Mouse (Mus musculus): Measurements from ENCODE around the gene Clgn. TPM values are rescaled to one million over a fixed set of nuclear protein-coding genes. Genes with fewer than 3 reads are reported as not detected.

Gene Clgn
- total and polyA plus RNA-seq, 3 experiments, result 0.04 to 0.06 TPM; not detected in 1

- no peak for DNase-seq (ENCODE audit: low read depth, low spot score)
- TF ChIP-seq E2F4 (IDR thresholded peaks at IDR 0.05; ENCODE audit: borderline replicate concordance, low read depth, low read length) (no peak), MAFK (IDR thresholded peaks at IDR 0.05; ENCODE audit: borderline replicate concordance, low read depth, low read length) (no peak), TCF12 (IDR thresholded peaks at IDR 0.05; ENCODE audit: low read depth, low read length) (no peak), KAT2A (conservative IDR thresholded peaks at IDR 0.05; ENCODE audit: low read depth, low read length) (no peak)
Measured at GRCm38 (mm10) chr8:83457121-83457520, 67.5 kb downstream of the Clgn start.

GRCm38 (mm10) chr8:83458222-83458621 is 68.6 kb downstream of the Clgn start, which contains the start of gene Scoc:
TSS of gene Scoc (minus strand) at chr8:83458391.
- no peaks in the 10 kb centered on the region for H3K9me3 ChIP-seq (replicated peaks; ENCODE audit: insufficient read depth, low read length)
- no peaks in the 10 kb centered on the region for H3K36me3 ChIP-seq (ENCODE audit: control insufficient read depth in 1 of 2, insufficient read depth in 2 of 2, low read length in 2 of 2)
- no peak for TF ChIP-seq ELF1 (IDR thresholded peaks at IDR 0.05; ENCODE audit: low read depth, low read length)
- H3K4me3 ChIP-seq (ENCODE audit: control insufficient read depth in 1 of 2, insufficient read depth in 1 of 2, low read depth in 2 of 2, low read length in 2 of 2), result no peak within 1 kb of the TSS
- DNase-seq (ENCODE audit: low read depth, low spot score), result no peak
- no peaks in the 10 kb centered on the region for H3K79me2 ChIP-seq (ENCODE audit: control insufficient read depth, insufficient read depth, low read length, poor library complexity)
- no peaks in the 10 kb centered on the region for H3K4me1 ChIP-seq (ENCODE audit: control insufficient read depth in 1 of 2, insufficient read depth in 2 of 2, low read length in 2 of 2)
- H3K9ac ChIP-seq (ENCODE audit: control insufficient read depth, low read depth, low read length, poor library complexity, severe bottlenecking), result no peak within 1 kb of the TSS
- H3K27ac ChIP-seq (ENCODE audit: control insufficient read depth, low read depth, low read length), result no peak within 1 kb of the TSS
- H3K27me3 ChIP-seq (ENCODE audit: control insufficient read depth in 1 of 2, insufficient read depth in 2 of 2, low read length in 2 of 2), result no peaks in the 10 kb centered on the region; a peak in 1 of 4 replicates

More at GRCm38 (mm10) chr8:83457121-83457520, 67.5 kb downstream of the Clgn start:
- Histone ChIP-seq H3K27ac (ENCODE audit: control insufficient read depth, low read depth, low read length) (no peak overlapping the region), H3K9ac (ENCODE audit: control insufficient read depth, low read depth, low read length, poor library complexity, severe bottlenecking) (no peak overlapping the region), H3K79me2 (ENCODE audit: control insufficient read depth, insufficient read depth, low read length, poor library complexity) (no peaks in the 10 kb centered on the region), H3K9me3 (replicated peaks; ENCODE audit: insufficient read depth, low read length) (no peaks in the 10 kb centered on the region), H3K27me3 (ENCODE audit: control insufficient read depth in 1 of 2, insufficient read depth in 2 of 2, low read length in 2 of 2) (no peaks in the 10 kb centered on the region; a peak in 1 of 4 replicates), H3K36me3 (ENCODE audit: control insufficient read depth in 1 of 2, insufficient read depth in 2 of 2, low read length in 2 of 2) (no peaks in the 10 kb centered on the region), H3K4me3 (ENCODE audit: control insufficient read depth in 1 of 2, insufficient read depth in 1 of 2, low read depth in 2 of 2, low read length in 2 of 2) (no peak overlapping the region), H3K4me1 (ENCODE audit: control insufficient read depth in 1 of 2, insufficient read depth in 2 of 2, low read length in 2 of 2) (no peaks in the 10 kb centered on the region)

GRCm38 (mm10) chr8:83459606-83460005 is 69.9 kb downstream of the Clgn start:
- no peaks in the 10 kb centered on the region for H3K4me1 ChIP-seq (ENCODE audit: control insufficient read depth in 1 of 2, insufficient read depth in 2 of 2, low read length in 2 of 2)
- TF ChIP-seq CHD1 (IDR thresholded peaks at IDR 0.05; ENCODE audit: low read depth, low read length) (no peak), TBP (IDR thresholded peaks at IDR 0.05; ENCODE audit: low read depth, low read length) (no peak), POLR2AphosphoS5 (IDR thresholded peaks at IDR 0.05; ENCODE audit: borderline replicate concordance, low read depth, low read length) (no peak), BHLHE40 (IDR thresholded peaks at IDR 0.05; ENCODE audit: borderline replicate concordance, low read depth, low read length) (no peak), E2F4 (IDR thresholded peaks at IDR 0.05; ENCODE audit: borderline replicate concordance, low read depth, low read length) (no peak), USF1 (IDR thresholded peaks at IDR 0.05; ENCODE audit: low read depth, low read length) (no peak), RAD21 (IDR thresholded peaks at IDR 0.05; ENCODE audit: low read depth, low read length) (no peak), EP300 (IDR thresholded peaks at IDR 0.05; ENCODE audit: low read depth in 1 of 2, low read length in 2 of 2) (no peak), CTCF (IDR thresholded peaks at IDR 0.05 in 2 of 3, conservative IDR thresholded peaks at IDR 0.05 in 1 of 3; ENCODE audit: control insufficient read depth in 1 of 3, insufficient read depth in 1 of 3, low read depth in 2 of 3, low read length in 3 of 3, poor library complexity in 1 of 3, severe bottlenecking in 1 of 3) (no peak), GATA1 (IDR thresholded peaks at IDR 0.05; ENCODE audit: low read depth, low read length) (no peak), ZNF384 (IDR thresholded peaks at IDR 0.05; ENCODE audit: low read depth, low read length) (no peak), CHD2 (IDR thresholded peaks at IDR 0.05; ENCODE audit: low read length) (no peak), SIN3A (IDR thresholded peaks at IDR 0.05; ENCODE audit: low read length) (no peak), USF2 (IDR thresholded peaks at IDR 0.05; ENCODE audit: borderline replicate concordance in 1 of 2, insufficient read depth in 1 of 2, low read depth in 1 of 2, low read length in 2 of 2) (no peak), SMC3 (IDR thresholded peaks at IDR 0.05; ENCODE audit: low read depth, low read length) (no peak), KAT2A (conservative IDR thresholded peaks at IDR 0.05; ENCODE audit: low read depth, low read length) (no peak), ZKSCAN1 (IDR thresholded peaks at IDR 0.05; ENCODE audit: low read depth, low read length) (no peak)

More at GRCm38 (mm10) chr8:83459606-83460005, 69.9 kb downstream of the Clgn start:
- no peaks in the 10 kb centered on the region; a peak in 2 of 4 replicates for H3K27me3 ChIP-seq (ENCODE audit: control insufficient read depth in 1 of 2, insufficient read depth in 2 of 2, low read length in 2 of 2)
- no peak overlapping the region for H3K4me3 ChIP-seq (ENCODE audit: control insufficient read depth in 1 of 2, insufficient read depth in 1 of 2, low read depth in 2 of 2, low read length in 2 of 2)
- H3K9me3 ChIP-seq (replicated peaks; ENCODE audit: insufficient read depth, low read length), result no peaks in the 10 kb centered on the region
- H3K9ac ChIP-seq (ENCODE audit: control insufficient read depth, low read depth, low read length, poor library complexity, severe bottlenecking), result no peak overlapping the region
- H3K79me2 ChIP-seq (ENCODE audit: control insufficient read depth, insufficient read depth, low read length, poor library complexity), result no peaks in the 10 kb centered on the region
- no peak overlapping the region for H3K27ac ChIP-seq (ENCODE audit: control insufficient read depth, low read depth, low read length)
- H3K36me3 ChIP-seq (ENCODE audit: control insufficient read depth in 1 of 2, insufficient read depth in 2 of 2, low read length in 2 of 2), result no peaks in the 10 kb centered on the region
- no peak for DNase-seq (ENCODE audit: low read depth, low spot score)

All from MEL (cell line).